Mouse (Mus musculus): ENCODE results near the gene Smcr8. TPM values are rescaled to one million over a fixed set of nuclear protein-coding genes. Genes with fewer than 3 reads are reported as not detected.
A peak's percentile ranks its signal among the peaks of the same experiment; 100 is the strongest.
"Not testable (repeated sequence)": the region's sequence is repeated elsewhere in the genome, so short reads cannot be mapped to it uniquely, and the experiment has no call there.

The Smcr8 gene
- total RNA-seq, 2 experiments from 2014 or later, result 15.2 to 16.8 TPM

- DNase-seq, result no peak
Measured at GRCm38 (mm10) chr11:60784179-60784922, 7.0 kb downstream of the Smcr8 start.

GRCm38 (mm10) chr11:60787595-60787994, 10.3 kb downstream of the Smcr8 start:
- peak; percentile 59 to 75 for DNase-seq

- DNase-seq, result no peak
Measured at GRCm38 (mm10) chr11:60790472-60790871, 13.1 kb downstream of the Smcr8 start.

GRCm38 (mm10) chr11:60796342-60796741, 19.0 kb downstream of the Smcr8 start:
- no peak for DNase-seq

- no peak for DNase-seq
Measured at GRCm38 (mm10) chr11:60799977-60800376, 22.7 kb downstream of the Smcr8 start.

GRCm38 (mm10) chr11:60800892-60801291, 23.6 kb downstream of the Smcr8 start:
- DNase-seq, result no peak

- DNase-seq, result peak; percentile 57 to 65
Measured at GRCm38 (mm10) chr11:60808286-60809070, 31.2 kb downstream of the Smcr8 start.

GRCm38 (mm10) chr11:60809546-60809945, 32.2 kb downstream of the Smcr8 start:
- DNase-seq, result no peak

- peak in 1 of 2 experiments; percentile 20 for DNase-seq
Measured at GRCm38 (mm10) chr11:60810046-60810965, 33.0 kb downstream of the Smcr8 start.

- peak; percentile 93 to 97 for DNase-seq
Measured at GRCm38 (mm10) chr11:60811054-60811460, 33.7 kb downstream of the Smcr8 start.

- DNase-seq, result not testable (repeated sequence)
Measured at GRCm38 (mm10) chr11:60811618-60812017, 34.3 kb downstream of the Smcr8 start, which contains the start of gene Shmt1. TSS of gene Shmt1 (minus strand) at chr11:60811718.

GRCm38 (mm10) chr11:60816398-60816797, 39.1 kb downstream of the Smcr8 start:
- no peak for DNase-seq

GRCm38 (mm10) chr11:60823771-60824170, 46.4 kb downstream of the Smcr8 start:
- DNase-seq, result no peak

- DNase-seq, result no peak
Measured at GRCm38 (mm10) chr11:60825191-60825590, 47.9 kb downstream of the Smcr8 start.

- DNase-seq, result no peak
Measured at GRCm38 (mm10) chr11:60826700-60827099, 49.4 kb downstream of the Smcr8 start.

GRCm38 (mm10) chr11:60827241-60827945, 50.1 kb downstream of the Smcr8 start:
- no peak for DNase-seq

- no peak for DNase-seq
Measured at GRCm38 (mm10) chr11:60828903-60829302, 51.6 kb downstream of the Smcr8 start.

- DNase-seq, result peak; percentile 92 to 95
Measured at GRCm38 (mm10) chr11:60830433-60831052, 53.2 kb downstream of the Smcr8 start, which contains the start of gene Dhrs7b. TSS of gene Dhrs7b (plus strand) at chr11:60830631.

GRCm38 (mm10) chr11:60836897-60837296, 59.6 kb downstream of the Smcr8 start:
- no peak for DNase-seq
